Mouse (Mus musculus) brain, embryonic 14.5 days (tissue): Measurements from ENCODE around the gene 4930430A15Rik. TPM values are rescaled to one million over a fixed set of nuclear protein-coding genes. Genes with fewer than 3 reads are reported as not detected.

ENCODE experiments used
- DNase-seq: peaks from one replicate; pipeline ENCODE4 v3.0.0-alpha.2; 2011; ENCODE audit warnings: low read depth
- CTCF ChIP-seq: fragments of 200-500 bp; IDR thresholded peaks from 2 replicates; pipeline ENCODE4 v1.5.1; 2012; ENCODE audit warnings: inconsistent platforms, mild to moderate bottlenecking, moderate library complexity, borderline replicate concordance; ENCODE audit not compliant: insufficient read depth, insufficient read length; ENCODE audit errors: extremely low read depth
- POLR2A ChIP-seq: fragments of 200-500 bp; IDR thresholded peaks from 2 replicates; pipeline ENCODE4 v1.6.1; 2012; ENCODE audit warnings: mild to moderate bottlenecking, inconsistent platforms, borderline replicate concordance; ENCODE audit not compliant: poor library complexity, insufficient read depth, insufficient read length, severe bottlenecking; ENCODE audit errors: extremely low read depth
- polyA plus RNA-seq: library from polyadenylated mRNA; depleted of rRNA; stranded (reverse); fragments of >200 nt; gene quantifications from 2 replicates; pipeline ENCODE4 v1.2.3, GENCODE M21; 2012; rRNA removed

Gene 4930430A15Rik
- not detected in 2 replicates for polyA plus RNA-seq

DNA sequence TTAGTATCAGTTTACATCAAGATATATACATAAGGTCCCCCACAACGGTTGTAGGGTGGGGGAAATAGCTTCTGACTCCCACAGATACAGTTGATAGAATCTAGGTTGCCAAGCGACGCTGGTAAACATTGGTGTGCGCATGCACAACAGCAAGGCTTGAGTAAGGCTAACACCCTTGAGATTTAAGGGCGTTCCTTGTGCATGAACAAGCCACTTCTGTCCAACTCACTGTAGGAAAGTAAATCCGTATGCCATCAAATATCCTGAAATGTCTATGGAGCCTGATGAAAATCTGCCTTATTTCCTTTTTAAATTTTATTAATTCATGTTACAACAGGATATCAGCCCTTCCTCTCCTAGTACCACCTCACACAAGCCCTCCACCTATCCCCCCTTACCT, at the start of gene 4930430A15Rik:
Gene 4930430A15Rik, minus strand, starts transcription at position 101 of the 400 bp plus-strand sequence.
- TF ChIP-seq POLR2A (no peak), CTCF (no peak)
- no peak for DNase-seq

DNA sequence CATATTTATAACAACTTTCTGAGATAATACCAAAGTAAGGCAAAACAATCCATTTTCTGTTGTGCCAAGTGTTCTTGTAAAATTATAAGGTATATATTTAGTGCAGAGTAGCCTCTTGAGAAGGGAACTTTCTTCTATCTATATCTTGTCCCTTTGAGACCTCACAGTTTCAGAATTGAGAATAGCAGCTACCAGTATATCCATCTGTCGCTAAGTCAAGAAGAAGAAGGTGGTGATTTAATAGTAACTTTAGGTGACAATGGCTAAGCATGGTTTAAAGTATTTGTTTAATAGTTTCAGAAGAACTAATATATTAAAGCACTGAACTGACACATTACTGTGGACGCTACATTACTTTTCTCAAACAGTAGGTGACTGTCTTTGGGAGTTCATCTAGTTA, 44.6 kb upstream of the 4930430A15Rik start, which contains the start of gene Olfr1277:
Gene Olfr1277, minus strand, starts transcription at position 101 of the 400 bp plus-strand sequence.
- TF ChIP-seq CTCF (no peak), POLR2A (no peak)
- DNase-seq = no peak

DNA sequence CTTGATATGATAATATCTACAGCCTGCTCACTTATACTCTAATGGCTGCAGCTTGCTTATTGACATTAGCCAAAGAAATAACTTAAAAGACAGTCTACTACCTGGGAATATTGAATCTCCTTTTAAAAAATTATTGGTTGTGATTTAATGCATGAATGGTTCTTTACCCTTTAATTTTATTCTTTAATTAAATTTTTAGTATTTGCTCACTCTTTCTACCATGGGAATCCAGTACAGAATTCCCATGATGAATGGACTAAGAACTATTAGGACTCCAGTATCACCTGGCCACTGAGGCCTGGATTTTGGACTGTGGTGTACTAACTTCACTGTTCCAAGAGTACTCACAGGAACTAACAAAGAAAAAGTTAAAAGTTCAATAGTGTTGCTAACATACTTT, 24.8 kb upstream of the 4930430A15Rik start, which contains the start of gene Olfr1276:
Gene Olfr1276, plus strand, starts transcription at position 301 of the 400 bp plus-strand sequence.
- TF ChIP-seq CTCF (no peak), POLR2A (no peak)
- DNase-seq = no peak

DNA sequence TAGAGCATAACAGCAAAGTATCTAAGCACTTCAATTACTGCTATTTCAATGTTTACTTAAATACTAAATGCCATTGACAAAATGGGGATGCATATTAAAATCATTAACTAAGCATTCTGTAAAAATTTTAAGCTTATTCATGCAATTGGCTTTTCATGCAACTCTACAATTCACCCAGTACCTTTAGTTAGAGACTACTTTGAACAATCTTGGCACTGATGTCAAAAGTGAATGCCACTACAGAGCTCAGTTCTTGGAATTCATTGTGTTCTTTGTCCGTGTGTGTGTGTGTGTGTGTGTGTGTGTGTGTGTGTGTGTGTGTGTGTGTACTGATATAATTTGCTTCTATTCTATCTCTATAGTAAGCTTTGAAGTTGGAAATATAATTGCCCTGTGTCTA, 5.8 kb upstream of the 4930430A15Rik start, which contains the start of gene Olfr1275:
Gene Olfr1275, minus strand, starts transcription at position 101 of the 400 bp plus-strand sequence.
- TF ChIP-seq POLR2A (no peak), CTCF (no peak)
- DNase-seq = no peak

DNA sequence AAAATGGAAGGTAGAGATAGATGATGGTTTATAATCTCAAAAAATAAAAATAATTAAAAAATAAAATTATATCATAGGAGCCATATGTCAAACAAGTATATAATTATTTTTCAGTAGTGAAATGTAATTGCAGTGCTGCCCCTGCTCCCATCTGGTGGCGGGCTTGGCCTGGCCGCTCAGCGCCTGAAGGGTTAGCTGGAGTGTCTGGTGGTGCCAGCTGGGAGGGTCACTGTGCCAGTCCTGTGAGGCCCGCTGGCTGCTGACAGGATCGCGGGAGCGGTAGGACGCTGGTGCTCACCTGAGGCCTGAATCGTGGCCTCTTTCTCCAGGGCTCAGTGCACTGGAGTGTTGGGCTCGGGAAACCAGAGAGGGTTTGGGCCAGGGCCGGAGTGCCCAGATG, 47.3 kb downstream of the 4930430A15Rik start:
- TF ChIP-seq POLR2A (no peak), CTCF (no peak)
- DNase-seq = no peak

DNA sequence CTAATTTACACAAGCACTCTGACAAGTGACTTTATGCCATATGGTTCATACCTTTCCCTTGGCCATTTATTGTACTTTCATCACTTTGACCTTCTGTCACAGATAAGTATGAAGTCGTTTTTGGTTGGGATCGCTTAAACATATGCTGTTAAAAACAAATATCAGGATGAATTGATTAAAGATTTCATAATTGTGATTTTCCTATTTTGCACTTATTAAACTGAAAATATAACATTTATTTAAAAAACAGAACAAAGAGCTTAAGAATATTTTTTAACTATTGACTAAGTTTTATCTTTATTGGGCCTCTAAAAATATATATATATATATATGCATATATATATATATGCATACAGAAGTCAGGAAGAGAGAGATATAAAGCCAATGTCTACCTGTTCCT, 76.6 kb downstream of the 4930430A15Rik start, which contains the start of gene Gm15130:
Gene Gm15130, minus strand, starts transcription at position 101 of the 400 bp plus-strand sequence.
- no peak for DNase-seq
- TF ChIP-seq CTCF = no peak
- no peak for TF ChIP-seq POLR2A

DNA sequence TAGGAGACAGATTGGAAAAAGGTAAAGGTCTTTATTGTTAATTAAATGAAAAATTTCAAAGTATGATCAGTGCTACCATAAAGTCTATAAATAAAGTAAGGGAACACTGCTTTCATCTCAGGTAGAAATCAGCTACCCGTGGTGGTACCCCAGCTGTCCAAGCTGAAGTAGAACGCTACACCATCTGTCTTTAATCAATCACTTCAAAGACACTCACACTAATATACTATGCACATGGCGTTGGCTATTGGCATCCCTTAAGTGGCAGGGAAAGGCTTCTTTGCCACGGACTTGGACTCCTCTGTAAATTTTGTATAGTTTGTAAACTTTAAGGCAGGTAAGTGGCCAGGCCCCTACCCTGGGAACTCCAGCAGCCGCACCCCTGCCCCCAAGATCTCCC, 93.7 kb downstream of the 4930430A15Rik start:
- TF ChIP-seq CTCF (no peak), POLR2A (no peak)
- DNase-seq = no peak

Other genes with a start within 250 kb of the 4930430A15Rik start
- not detected in 2 replicates for gene Gm13941, start 123.6 kb downstream of the 4930430A15Rik start, polyA plus RNA-seq
- not detected in 2 replicates for gene Gm15130, start 76.7 kb downstream of the 4930430A15Rik start, polyA plus RNA-seq
- gene Olfr1275, start 5.7 kb upstream of the 4930430A15Rik start, polyA plus RNA-seq = not detected in 2 replicates
- gene Olfr1276, start 24.9 kb upstream of the 4930430A15Rik start, polyA plus RNA-seq = not detected in 2 replicates
- gene Olfr1277, start 44.5 kb upstream of the 4930430A15Rik start, polyA plus RNA-seq = not detected in 2 replicates
- not detected in 2 replicates for gene Olfr1278, start 60.5 kb upstream of the 4930430A15Rik start, polyA plus RNA-seq
- gene Olfr1279, start 71.0 kb upstream of the 4930430A15Rik start, polyA plus RNA-seq = not detected in 2 replicates
- not detected in 2 replicates for gene Olfr1280, start 84.4 kb upstream of the 4930430A15Rik start, polyA plus RNA-seq
- not detected in 2 replicates for gene Olfr1281, start 96.9 kb upstream of the 4930430A15Rik start, polyA plus RNA-seq
- not detected in 2 replicates for gene Olfr1282, start 106.5 kb upstream of the 4930430A15Rik start, polyA plus RNA-seq
- gene Olfr1283, start 137.2 kb upstream of the 4930430A15Rik start, polyA plus RNA-seq = not detected in 2 replicates
- not detected in 2 replicates for gene Olfr1284, start 145.9 kb upstream of the 4930430A15Rik start, polyA plus RNA-seq
- not detected in 2 replicates for gene Olfr1286, start 193.5 kb upstream of the 4930430A15Rik start, polyA plus RNA-seq
- not detected in 2 replicates for gene Olfr1287, start 219.5 kb upstream of the 4930430A15Rik start, polyA plus RNA-seq
- gene Olfr1288, start 244.5 kb upstream of the 4930430A15Rik start, polyA plus RNA-seq = not detected in 2 replicates